Comparison of ENCODE assay signal across 14 mouse cellular contexts in genomic region chr11:96796586-96796985, GRCm38 (mm10). TPM values are rescaled to one million over a fixed set of nuclear protein-coding genes. Genes with fewer than 3 reads are reported as not detected.
DNase-seq lines count a peak whose midpoint lies in the region; ATAC-seq and TF ChIP-seq lines count a peak whose summit lies in the region.
"Had no signal": no experiment of that assay in that cellular context is flagged by ENCODE, and none has a peak within 500 bp of the region (broad histone marks: within the 10 kb centered on the region; RNA-seq: fewer than 3 reads in every experiment).

No protein-coding gene starts in this region.

- no peak overlapping the region for H3K4me3 ChIP-seq in forebrain, postnatal 0 days (ENCODE audit: low read depth, low read length)
- no peak overlapping the region for H3K4me3 ChIP-seq in forebrain, embryonic 16.5 days (replicated peaks; ENCODE audit: low read length)
- no peak overlapping the region for H3K4me3 ChIP-seq in liver, embryonic 14.5 days (ENCODE audit: insufficient read depth in 1 of 2, low read depth in 2 of 2, low read length in 2 of 2)
- H3K4me3 ChIP-seq in E14TG2a.4 (replicated peaks; ENCODE audit: low read length): 0 out of 2 replicates have a peak overlapping the region, but pooled peaks have one; percentile 64
- H3K4me3 ChIP-seq: forebrain, embryonic 10.5 days; limb, embryonic 15.5 days; neural tube, embryonic 12.5 days had no signal

- no peaks in the 10 kb centered on the region for H3K4me1 ChIP-seq in forebrain, postnatal 0 days (ENCODE audit: insufficient read depth)
- H3K4me1 ChIP-seq in forebrain, embryonic 16.5 days (replicated peaks; ENCODE audit: control insufficient read depth, insufficient read depth, low read length): peaks cover 15% of the 10 kb centered on the region
- no peaks in the 10 kb centered on the region for H3K4me1 ChIP-seq in liver, embryonic 14.5 days (replicated peaks; ENCODE audit: control insufficient read depth in 2 of 2, insufficient read depth in 2 of 2, low read length in 1 of 2)
- peaks cover 88% of the 10 kb centered on the region for H3K4me1 ChIP-seq in E14TG2a.4 (replicated peaks; ENCODE audit: low read depth, low read length)

- no peak overlapping the region for H3K27ac ChIP-seq in forebrain, postnatal 0 days (ENCODE audit: low read depth, low read length)
- no peak overlapping the region for H3K27ac ChIP-seq in forebrain, embryonic 16.5 days (ENCODE audit: low read length)
- H3K27ac ChIP-seq in liver, embryonic 14.5 days: no peak overlapping the region
- H3K27ac ChIP-seq: forebrain, embryonic 10.5 days; limb, embryonic 15.5 days; neural tube, embryonic 12.5 days had no signal

- DNase-seq in forebrain, postnatal 0 days: no peak
- DNase-seq in liver, embryonic 14.5 days (ENCODE audit: low read depth in 3 of 3, low spot score in 3 of 3): no peak
- DNase-seq in liver: no peak
- no peak for DNase-seq in cerebellum, postnatal 4 days (ENCODE audit: low spot score in 2 of 2)
- DNase-seq in thymus, adult 18-20 months: no peak
- DNase-seq: gastrocnemius, postnatal 25 days; heart, postnatal 14 days had no signal

- no peak for ATAC-seq in forebrain, postnatal 0 days
- no peak for ATAC-seq in forebrain, embryonic 16.5 days
- ATAC-seq in liver, embryonic 14.5 days (ENCODE audit: insufficient read depth): no peak
- ATAC-seq in megakaryocyte progenitor cell, adult 5-6 weeks (replicated peaks; ENCODE audit: poor library complexity): peak; percentile 57
- ATAC-seq: intestine, embryonic 16.5 days had no signal

- H3K36me3 ChIP-seq in forebrain, postnatal 0 days (ENCODE audit: insufficient read depth): peaks cover 12% of the 10 kb centered on the region
- peaks cover under 1% of the 10 kb centered on the region; the same call in 1 of the 2 replicates for H3K36me3 ChIP-seq in forebrain, embryonic 16.5 days (ENCODE audit: control insufficient read depth, insufficient read depth)
- peaks cover 15% of the 10 kb centered on the region for H3K36me3 ChIP-seq in liver, embryonic 14.5 days (replicated peaks; ENCODE audit: control insufficient read depth, insufficient read depth, low read depth)
- peaks cover 86% of the 10 kb centered on the region for H3K36me3 ChIP-seq in E14TG2a.4 (ENCODE audit: insufficient read depth, low read length)

- H3K9me3 ChIP-seq in forebrain, postnatal 0 days (ENCODE audit: low read length): no peaks in the 10 kb centered on the region
- no peaks in the 10 kb centered on the region for H3K9me3 ChIP-seq in forebrain, embryonic 16.5 days (ENCODE audit: control insufficient read depth, low read length)
- H3K9me3 ChIP-seq in liver, embryonic 14.5 days (ENCODE audit: control insufficient read depth, low read length): no peaks in the 10 kb centered on the region
- H3K9me3 ChIP-seq in E14TG2a.4 (ENCODE audit: low read length): no peaks in the 10 kb centered on the region
- H3K9me3 ChIP-seq: forebrain, embryonic 10.5 days; limb, embryonic 15.5 days; neural tube, embryonic 12.5 days had no signal

- TF ChIP-seq EP300 in liver, embryonic 14.5 days (IDR thresholded peaks at IDR 0.05; ENCODE audit: low read depth): no peak

- 48% methylated on average over 1 of the region's 1 CpGs for WGBS in forebrain, postnatal 0 days
- WGBS in forebrain, embryonic 16.5 days: 59% methylated on average over 1 of the region's 1 CpGs
- 63% methylated on average over 1 of the region's 1 CpGs for WGBS in liver, embryonic 14.5 days (ENCODE audit: insufficient replicate concordance)

- H3K9ac ChIP-seq in forebrain, postnatal 0 days: no peak overlapping the region
- H3K9ac ChIP-seq in forebrain, embryonic 16.5 days (replicated peaks; ENCODE audit: low read depth, low read length): no peak overlapping the region
- no peak overlapping the region for H3K9ac ChIP-seq in liver, embryonic 14.5 days (replicated peaks)
- H3K9ac ChIP-seq: limb, embryonic 15.5 days; neural tube, embryonic 12.5 days had no signal

- peak; percentile 42 for TF ChIP-seq CTCF in forebrain, postnatal 0 days (IDR thresholded peaks at IDR 0.05; ENCODE audit: low read depth)
- TF ChIP-seq CTCF in liver, embryonic 14.5 days (IDR thresholded peaks at IDR 0.05; ENCODE audit: low read depth): peak; percentile 37; the same call in 1 of the 2 replicates
- TF ChIP-seq CTCF in E14TG2a.4 (conservative IDR thresholded peaks at IDR 0.05; ENCODE audit: low read length): 0 out of 2 replicates have a peak, but pooled peaks have one; percentile 3

- H3K4me2 ChIP-seq in forebrain, postnatal 0 days (ENCODE audit: low read depth): no peak overlapping the region
- no peak overlapping the region for H3K4me2 ChIP-seq in forebrain, embryonic 16.5 days (ENCODE audit: low read length)
- no peak overlapping the region for H3K4me2 ChIP-seq in liver, embryonic 14.5 days (ENCODE audit: low read depth)
- H3K4me2 ChIP-seq: limb, embryonic 15.5 days; neural tube, embryonic 12.5 days had no signal

- H3K27me3 ChIP-seq in forebrain, postnatal 0 days (ENCODE audit: insufficient read depth, low read length): no peaks in the 10 kb centered on the region
- H3K27me3 ChIP-seq in forebrain, embryonic 16.5 days (replicated peaks; ENCODE audit: control insufficient read depth, insufficient read depth, low read length): no peaks in the 10 kb centered on the region
- H3K27me3 ChIP-seq in liver, embryonic 14.5 days (ENCODE audit: control insufficient read depth, insufficient read depth, low read length): no peaks in the 10 kb centered on the region
- H3K27me3 ChIP-seq in E14TG2a.4 (ENCODE audit: insufficient read depth, low read length): no peaks in the 10 kb centered on the region
- H3K27me3 ChIP-seq: limb, embryonic 15.5 days; neural tube, embryonic 12.5 days had no signal

RNA-seq across cellular contexts. Expression of gene Cbx1, which starts 7.7 kb away (rescaled TPM):
- 57.0 and 62.4 TPM in 2 replicates for total RNA-seq in forebrain, postnatal 0 days (2014; rRNA removed)
- polyA plus RNA-seq in forebrain, postnatal 0 days (2015; fragmentation: Nextera tagmentation; extraction: Ambion mirVana): 53.7 and 55.6 TPM in 2 replicates
- 87.7 and 93.3 TPM in 2 replicates for polyA plus RNA-seq in forebrain, embryonic 16.5 days (2015; fragmentation: Nextera tagmentation; extraction: Ambion mirVana)
- 9.9 and 23.5 TPM in 2 replicates for polyA plus RNA-seq in liver, embryonic 14.5 days (2012; rRNA removed)
- 25.0 and 26.0 TPM in 2 replicates for polyA plus RNA-seq in liver, embryonic 14.5 days (2014; fragmentation: Nextera tagmentation; extraction: Ambion mirVana)
- total RNA-seq in megakaryocyte progenitor cell, adult 5-6 weeks (2015): 61.3 and 70.5 TPM in 2 replicates
- 94.4 and 116 TPM in 2 replicates for total RNA-seq in megakaryocyte progenitor cell, adult 5-6 weeks (2017)

RNA-seq across cellular contexts. Expression of gene Snx11, which starts 19.2 kb away (rescaled TPM):
- 59.2 and 68.8 TPM in 2 replicates for total RNA-seq in forebrain, postnatal 0 days (2014; rRNA removed)
- polyA plus RNA-seq in forebrain, postnatal 0 days (2015; fragmentation: Nextera tagmentation; extraction: Ambion mirVana): 32.7 and 37.1 TPM in 2 replicates
- 43.1 and 44.1 TPM in 2 replicates for polyA plus RNA-seq in forebrain, embryonic 16.5 days (2015; fragmentation: Nextera tagmentation; extraction: Ambion mirVana)
- polyA plus RNA-seq in liver, embryonic 14.5 days (2012; rRNA removed): 7.4 and 10.1 TPM in 2 replicates
- polyA plus RNA-seq in liver, embryonic 14.5 days (2014; fragmentation: Nextera tagmentation; extraction: Ambion mirVana): 4.2 and 4.9 TPM in 2 replicates
- 8.6 and 9.6 TPM in 2 replicates for total RNA-seq in megakaryocyte progenitor cell, adult 5-6 weeks (2015)
- total RNA-seq in megakaryocyte progenitor cell, adult 5-6 weeks (2017): 16.9 and 17.3 TPM in 2 replicates

RNA-seq across cellular contexts. Expression of gene Nfe2l1, which starts 33.2 kb away (rescaled TPM):
- total RNA-seq in forebrain, postnatal 0 days (2014; rRNA removed): 46.5 and 57.4 TPM in 2 replicates
- 47.3 and 62.4 TPM in 2 replicates for polyA plus RNA-seq in forebrain, postnatal 0 days (2015; fragmentation: Nextera tagmentation; extraction: Ambion mirVana)
- 64.8 and 68.2 TPM in 2 replicates for polyA plus RNA-seq in forebrain, embryonic 16.5 days (2015; fragmentation: Nextera tagmentation; extraction: Ambion mirVana)
- polyA plus RNA-seq in liver, embryonic 14.5 days (2012; rRNA removed): 14.4 and 15.2 TPM in 2 replicates
- polyA plus RNA-seq in liver, embryonic 14.5 days (2014; fragmentation: Nextera tagmentation; extraction: Ambion mirVana): 9.6 and 10.1 TPM in 2 replicates
- 39.0 and 39.8 TPM in 2 replicates for total RNA-seq in megakaryocyte progenitor cell, adult 5-6 weeks (2015)
- 41.0 and 42.5 TPM in 2 replicates for total RNA-seq in megakaryocyte progenitor cell, adult 5-6 weeks (2017)

RNA-seq across cellular contexts. Expression of gene Copz2, which starts 53.1 kb away (rescaled TPM):
- total RNA-seq in forebrain, postnatal 0 days (2014; rRNA removed): 5.8 and 7.1 TPM in 2 replicates
- polyA plus RNA-seq in forebrain, postnatal 0 days (2015; fragmentation: Nextera tagmentation; extraction: Ambion mirVana): 14.8 and 14.9 TPM in 2 replicates
- polyA plus RNA-seq in forebrain, embryonic 16.5 days (2015; fragmentation: Nextera tagmentation; extraction: Ambion mirVana): 10.4 and 16.6 TPM in 2 replicates
- polyA plus RNA-seq in liver, embryonic 14.5 days (2012; rRNA removed): 7.9 and 8.7 TPM in 2 replicates
- 18.6 and 18.8 TPM in 2 replicates for polyA plus RNA-seq in liver, embryonic 14.5 days (2014; fragmentation: Nextera tagmentation; extraction: Ambion mirVana)
- 6.2 and 6.5 TPM in 2 replicates for total RNA-seq in megakaryocyte progenitor cell, adult 5-6 weeks (2015)
- 3.3 and 4.0 TPM in 2 replicates for total RNA-seq in megakaryocyte progenitor cell, adult 5-6 weeks (2017)
